Mouse (Mus musculus) olfactory bulb, adult 2 months (tissue): ENCODE data around the gene Als2cl.

Experiments used
- CTCF ChIP-seq: fragments of 200-500 bp; IDR thresholded peaks from 2 replicates; pipeline ENCODE4 v1.5.1; 2012; ENCODE audit warnings: low read depth, mild to moderate bottlenecking, low read length, moderate library complexity; ENCODE audit not compliant: insufficient read depth
- POLR2A ChIP-seq: fragments of 200-500 bp; IDR thresholded peaks from 2 replicates; pipeline ENCODE4 v1.6.1; 2012; ENCODE audit warnings: mild to moderate bottlenecking, low read depth, low read length, moderate library complexity; ENCODE audit not compliant: insufficient read depth

- TF ChIP-seq CTCF (no peak), POLR2A (no peak)
Measured at GRCm38 (mm10) chr9:110916786-110917185, 37.1 kb downstream of the Als2cl start, which contains the start of gene Fam240a.
